Mouse (Mus musculus): ENCODE data around the gene Setdb2.
"Not testable (repeated sequence)": the region's sequence is repeated elsewhere in the genome, so short reads cannot be mapped to it uniquely, and the experiment has no call there.

Setdb2 gene

GRCm38 (mm10) chr14:59440558-59441471 is at the start of gene Setdb2, which contains the start of gene Cab39l:
Setdb2 (minus strand) TSS chr14:59440884.
Cab39l (plus strand) TSS chr14:59440972.
- peak; percentile 94 to 97 for DNase-seq (ENCODE audit: low spot score in 2 of 2)

GRCm38 (mm10) chr14:59485247-59485810 is 44.6 kb upstream of the Setdb2 start:
- DNase-seq (ENCODE audit: low spot score in 2 of 2), result no peak

- no peak for DNase-seq (ENCODE audit: low spot score in 2 of 2)
These were observed 38.0 kb upstream of the Setdb2 start for GRCm38 (mm10) chr14:59478699-59479098.

DNA sequence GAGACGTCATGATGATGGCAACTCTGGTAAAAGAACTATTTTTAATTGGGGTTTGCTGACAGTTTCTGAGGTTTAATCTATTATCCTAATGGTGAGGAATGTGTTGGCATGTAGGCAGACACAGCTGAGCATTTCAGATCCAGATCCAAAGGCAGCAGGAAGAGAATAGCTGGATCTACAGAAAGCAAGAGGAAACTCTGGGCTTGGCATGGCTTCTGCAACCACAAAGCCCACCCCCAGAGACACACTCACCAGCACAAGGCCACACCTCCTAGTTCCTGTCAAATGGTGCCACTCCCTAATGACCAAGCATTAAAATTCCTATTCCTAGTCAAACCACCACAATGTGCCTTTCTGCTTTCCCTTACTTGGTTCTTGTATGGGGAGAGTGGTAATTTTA is 30.1 kb upstream of the Setdb2 start:
- no peak for DNase-seq (ENCODE audit: low spot score in 2 of 2)

GRCm38 (mm10) chr14:59467798-59468197 is 27.1 kb upstream of the Setdb2 start:
- no peak for DNase-seq (ENCODE audit: low spot score in 2 of 2)

DNA sequence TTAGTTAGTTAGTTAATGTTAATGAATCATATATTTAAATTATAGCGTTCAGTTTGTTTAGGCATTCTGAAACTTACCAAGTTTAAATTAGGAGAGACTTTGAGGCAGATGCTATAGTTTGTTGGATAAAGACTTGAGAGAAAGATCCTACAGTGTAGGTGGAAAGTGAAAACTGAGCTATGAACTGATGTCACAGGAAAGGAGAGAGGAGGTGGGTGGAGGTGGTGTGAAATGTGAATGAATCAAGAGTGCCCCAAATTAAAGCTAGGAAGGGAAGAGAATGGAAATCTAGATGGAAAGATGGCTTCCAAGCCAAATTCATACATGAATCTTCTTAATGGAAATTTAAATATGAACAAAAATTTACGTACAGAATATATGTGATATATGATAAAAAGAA is 25.8 kb upstream of the Setdb2 start:
- DNase-seq (ENCODE audit: low spot score in 2 of 2), result no peak

DNA sequence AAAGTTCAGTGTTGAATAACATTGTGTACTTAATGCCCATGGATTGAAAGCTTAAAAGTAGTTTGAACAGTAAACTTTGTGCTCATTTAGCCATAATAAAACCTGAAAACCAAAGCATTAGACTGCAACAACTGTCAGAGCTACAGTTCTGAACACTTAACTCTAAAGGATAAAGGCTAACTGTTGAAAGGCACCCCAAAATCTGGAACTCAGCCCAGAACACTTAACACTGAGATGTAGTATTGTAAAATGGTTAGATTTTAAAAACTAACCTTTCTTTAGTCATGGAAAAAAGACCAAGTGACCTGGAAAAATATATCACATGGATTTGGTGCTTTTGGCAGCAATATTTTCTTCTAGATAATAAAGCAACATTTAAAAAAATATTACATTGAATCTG is 7.3 kb upstream of the Setdb2 start:
- DNase-seq (ENCODE audit: low spot score in 2 of 2), result no peak

DNA sequence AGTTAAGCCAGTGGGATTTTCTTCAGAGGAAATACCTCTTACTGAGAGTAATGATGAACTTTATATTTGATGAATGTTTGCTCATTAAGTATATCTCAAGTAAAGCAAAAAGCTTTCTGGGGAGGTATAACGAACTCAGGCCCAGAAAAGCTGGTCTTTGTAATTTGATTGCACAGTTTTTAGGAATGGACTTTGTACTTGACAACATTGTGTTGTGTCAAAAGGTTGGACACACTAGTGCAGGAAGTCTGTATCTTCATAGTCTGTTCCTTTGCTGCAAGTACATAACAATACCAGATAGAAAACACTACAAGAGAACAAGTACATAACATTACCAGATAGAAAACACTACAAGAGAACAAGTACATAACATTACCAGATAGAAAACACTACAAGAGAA is 4.7 kb upstream of the Setdb2 start:
- DNase-seq (ENCODE audit: low spot score in 2 of 2), result no peak

DNA sequence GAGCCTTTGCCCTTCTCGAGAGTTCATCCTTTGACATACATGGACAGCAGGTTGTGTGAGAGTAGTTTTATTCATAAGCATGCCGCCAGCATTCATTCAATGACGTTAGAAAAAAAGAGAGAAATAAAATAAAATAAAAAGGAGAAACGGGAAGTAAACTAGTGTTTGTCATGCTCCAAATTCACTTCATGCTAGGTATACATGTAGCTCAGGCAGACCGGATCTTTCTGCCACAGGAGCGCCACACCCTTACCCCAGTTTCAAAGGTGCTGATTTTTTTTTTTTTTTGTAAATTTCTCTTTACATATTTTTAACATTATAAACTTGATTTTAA is 755 bp upstream of the Setdb2 start:
- no peak for DNase-seq (ENCODE audit: low spot score in 2 of 2)

DNA sequence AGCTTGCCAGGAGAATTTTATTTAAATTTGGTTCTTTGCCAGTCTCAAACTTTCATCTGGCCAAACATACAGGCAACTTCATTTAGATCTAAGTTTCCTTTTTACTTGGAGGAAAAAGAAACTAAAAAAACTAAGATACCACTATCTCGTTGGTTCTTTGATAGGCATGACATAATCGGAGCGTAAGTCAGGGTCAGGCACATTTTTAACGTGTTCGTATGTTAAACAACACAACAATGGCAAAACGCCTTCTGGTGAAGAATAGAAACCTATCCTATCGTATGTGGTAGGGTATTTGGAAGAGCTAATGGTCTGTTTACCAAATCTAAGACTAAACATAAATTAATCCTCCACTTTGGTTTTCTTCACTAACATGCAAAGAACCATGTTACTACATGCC is 645 bp downstream of the Setdb2 start:
- DNase-seq (ENCODE audit: low spot score in 2 of 2), result no peak

DNA sequence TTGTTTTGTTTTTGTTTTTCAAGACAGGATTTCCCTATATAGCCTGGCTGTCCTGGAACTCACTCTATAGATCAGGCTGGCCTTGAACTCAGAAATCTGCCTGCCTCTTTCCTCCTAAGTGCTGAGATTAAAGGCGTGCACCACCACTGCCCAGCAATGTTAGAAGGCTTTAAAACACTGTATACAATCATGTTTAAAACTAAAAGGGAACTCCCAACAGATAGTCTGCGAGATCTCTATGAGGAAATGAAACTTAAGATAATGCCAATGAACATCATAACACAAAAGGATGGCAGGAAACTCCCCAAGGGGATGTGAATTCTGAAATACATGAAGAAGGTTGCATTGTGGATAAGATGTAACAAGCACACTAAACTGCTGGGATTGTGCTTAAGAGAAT is 2.2 kb downstream of the Setdb2 start:
- DNase-seq (ENCODE audit: low spot score in 2 of 2), result no peak

DNA sequence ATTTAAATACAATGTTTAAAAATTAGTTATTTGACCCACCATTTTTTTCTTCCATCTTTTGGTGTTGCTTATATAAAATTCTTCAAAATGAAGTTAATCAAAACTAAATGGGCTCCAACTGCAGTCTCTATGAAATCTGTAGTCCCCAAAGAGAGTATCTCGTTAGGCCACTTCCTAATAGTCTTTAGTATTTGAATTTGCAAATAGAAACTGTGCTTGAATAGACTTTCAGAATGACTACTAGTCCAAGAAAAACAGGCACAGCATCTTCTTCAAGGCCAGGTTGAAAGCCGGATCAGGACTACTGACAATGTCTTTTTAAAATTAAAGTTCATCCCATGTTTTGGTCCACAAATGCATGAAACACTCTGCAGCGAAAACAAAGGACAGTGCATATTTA is 3.3 kb downstream of the Setdb2 start:
- no peak for DNase-seq (ENCODE audit: low spot score in 2 of 2)

DNA sequence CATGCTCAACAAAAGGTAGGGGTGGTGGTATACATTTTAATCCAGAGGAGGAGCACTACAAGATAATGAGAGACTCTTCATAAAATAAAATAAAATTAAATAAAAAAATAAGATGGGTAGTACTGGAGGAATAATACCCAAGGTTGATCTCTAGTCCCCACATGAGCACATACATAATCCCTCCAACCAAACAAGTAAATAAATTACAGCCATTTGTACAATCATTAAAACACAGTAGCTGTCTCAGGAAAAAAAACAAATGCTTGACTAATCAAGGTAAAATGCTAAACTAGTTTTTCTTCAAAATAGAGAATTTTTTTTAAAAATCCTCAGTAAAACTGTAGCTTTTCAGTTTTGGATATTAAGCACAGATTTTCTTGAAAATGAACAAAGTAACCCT is 5.5 kb downstream of the Setdb2 start:
- no peak for DNase-seq (ENCODE audit: low spot score in 2 of 2)

- no peak for DNase-seq (ENCODE audit: low spot score in 2 of 2)
These were observed 6.8 kb downstream of the Setdb2 start for GRCm38 (mm10) chr14:59433902-59434301.

DNA sequence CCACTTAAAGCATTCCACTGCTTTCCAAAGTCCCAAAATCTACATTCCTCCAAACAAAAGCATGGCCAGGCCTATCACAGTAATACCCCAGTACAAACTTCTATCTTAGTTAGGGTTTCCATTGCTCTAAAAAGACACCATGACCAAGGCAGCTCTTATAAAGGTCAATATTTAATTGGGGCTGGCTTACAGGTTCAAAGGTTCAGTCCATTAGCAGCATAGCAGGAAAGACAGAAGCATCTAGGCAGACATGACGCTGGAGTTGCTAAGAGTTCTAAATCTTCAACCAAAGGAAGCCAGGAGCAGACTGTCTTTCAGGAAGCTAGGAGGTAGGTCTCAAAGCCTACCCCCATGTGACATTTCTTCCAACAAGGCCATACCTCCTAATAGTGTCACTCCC is 10.1 kb downstream of the Setdb2 start:
- no peak for DNase-seq (ENCODE audit: low spot score in 2 of 2)

- DNase-seq (ENCODE audit: low spot score in 2 of 2), result no peak
These were observed 17.6 kb downstream of the Setdb2 start for GRCm38 (mm10) chr14:59422912-59423663.

GRCm38 (mm10) chr14:59418171-59418570 is 22.5 kb downstream of the Setdb2 start:
- no peak for DNase-seq (ENCODE audit: low spot score in 2 of 2)

DNA sequence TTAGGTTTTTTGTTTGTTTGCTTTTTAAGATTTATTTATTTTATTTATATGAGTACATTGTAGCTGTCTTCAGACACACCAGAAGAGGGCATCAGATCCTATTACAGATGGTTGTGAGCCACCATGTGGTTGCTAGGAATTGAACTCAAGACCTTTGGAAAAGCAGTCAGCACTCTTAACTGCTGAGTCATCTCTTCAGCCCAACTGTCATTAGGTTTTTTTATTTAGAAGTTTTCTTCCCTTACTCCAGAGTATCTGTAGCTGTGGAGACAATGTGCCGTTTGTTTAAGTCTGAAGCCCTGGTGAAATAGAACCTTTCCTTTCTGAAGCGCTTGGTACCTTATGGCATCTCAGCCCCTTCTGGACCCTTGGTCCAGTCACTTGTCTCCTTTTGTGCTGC is 25.7 kb downstream of the Setdb2 start:
- not testable (repeated sequence) for DNase-seq (ENCODE audit: low spot score in 2 of 2)

DNA sequence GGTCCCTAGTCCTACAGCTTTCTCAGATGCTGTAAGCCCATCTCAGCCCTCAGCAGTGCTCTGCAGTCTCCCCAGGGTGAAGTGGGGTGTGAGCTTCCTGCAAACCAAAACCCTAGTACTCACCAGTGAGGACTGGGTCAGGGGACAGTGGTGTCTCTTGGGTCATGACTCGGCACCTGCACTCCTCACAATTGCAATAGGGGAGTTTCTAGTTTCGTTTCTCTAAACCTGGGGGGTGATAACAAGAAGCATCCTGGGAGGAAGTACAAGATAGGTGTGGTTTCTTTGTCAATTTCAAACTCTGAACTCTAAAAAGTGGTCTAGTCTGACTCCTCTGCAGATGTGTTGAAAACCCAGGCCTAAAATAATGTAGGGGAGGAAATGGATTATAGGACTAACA is 43.7 kb downstream of the Setdb2 start:
- DNase-seq (ENCODE audit: low spot score in 2 of 2), result peak; percentile 42 to 70

DNA sequence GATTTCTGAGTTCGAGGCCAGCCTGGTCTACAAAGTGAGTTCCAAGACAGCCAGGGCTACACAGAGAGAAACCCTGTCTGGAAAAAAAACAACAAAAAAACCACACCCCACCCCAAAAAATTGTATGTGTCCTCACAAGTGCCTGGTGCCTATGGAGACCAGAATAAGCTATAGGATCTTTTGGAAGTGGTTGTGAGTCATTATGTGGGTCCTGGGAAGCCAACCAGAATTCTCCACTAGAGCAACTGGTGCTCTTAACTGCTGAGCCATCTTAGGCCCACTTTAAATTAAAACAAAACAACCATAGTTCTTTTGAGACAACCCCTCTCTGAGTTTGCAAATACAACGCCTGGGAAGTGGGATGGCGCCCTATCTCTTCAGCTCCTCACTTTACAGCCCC is 45.4 kb downstream of the Setdb2 start, which contains the start of gene Phf11c:
Gene Phf11c, minus strand, starts transcription at position 101 of the 400 bp plus-strand sequence.
- DNase-seq (ENCODE audit: low spot score in 2 of 2), result no peak

GRCm38 (mm10) chr14:59390181-59390580 is 50.5 kb downstream of the Setdb2 start:
- DNase-seq (ENCODE audit: low spot score in 2 of 2), result not testable (repeated sequence)

DNA sequence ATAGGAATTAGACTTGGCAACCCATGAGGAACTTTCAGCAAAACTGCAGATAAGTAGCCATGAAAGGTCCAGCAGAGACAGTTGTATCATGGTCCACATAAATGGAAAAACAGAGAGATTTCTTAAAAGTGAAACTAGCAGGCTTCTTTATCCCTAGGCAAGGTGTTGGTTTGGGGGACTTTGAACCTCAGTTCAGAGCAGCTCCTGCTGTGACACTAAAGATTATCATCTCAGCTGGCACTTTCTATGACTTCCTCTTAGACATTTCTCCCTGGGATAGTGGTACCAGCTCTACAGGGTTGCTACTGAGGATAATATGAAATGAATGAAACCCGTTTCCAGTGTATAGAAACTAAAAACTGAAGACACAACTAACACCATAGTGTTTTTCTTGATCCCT is 51.2 kb downstream of the Setdb2 start:
- DNase-seq (ENCODE audit: low spot score in 2 of 2), result no peak
